Mouse (Mus musculus) right cerebral cortex, adult 2 months (tissue): ENCODE measurements around the gene Cym.

ENCODE experiments used
- DNase-seq, 2 experiments: peaks; one replicate each; pipeline ENCODE4 v3.0.0; 2021 to 2022; ENCODE audit warnings: low spot score in 2 of 2

Gene Cym

DNA sequence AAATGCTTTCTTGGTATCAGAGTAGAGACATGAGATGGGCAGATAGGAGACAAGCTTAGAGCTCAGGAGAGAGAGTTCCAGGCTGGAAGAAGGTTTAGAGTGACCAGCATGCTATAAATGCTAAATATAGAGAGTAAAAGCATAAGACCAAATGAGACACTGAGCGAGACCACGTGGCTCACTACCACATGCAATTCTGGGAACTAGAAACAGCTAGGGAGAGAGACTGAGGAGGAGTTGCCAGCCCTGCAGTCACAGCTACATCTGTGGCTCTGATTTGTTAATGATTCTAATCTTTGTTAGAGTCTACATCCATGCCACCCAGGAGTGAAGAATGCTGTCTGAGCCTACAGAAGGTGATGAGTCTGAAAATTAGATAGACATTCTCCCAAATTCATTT lies 52.0 kb downstream of the Cym start:
- DNase-seq, result peak; percentile 42 to 48

DNA sequence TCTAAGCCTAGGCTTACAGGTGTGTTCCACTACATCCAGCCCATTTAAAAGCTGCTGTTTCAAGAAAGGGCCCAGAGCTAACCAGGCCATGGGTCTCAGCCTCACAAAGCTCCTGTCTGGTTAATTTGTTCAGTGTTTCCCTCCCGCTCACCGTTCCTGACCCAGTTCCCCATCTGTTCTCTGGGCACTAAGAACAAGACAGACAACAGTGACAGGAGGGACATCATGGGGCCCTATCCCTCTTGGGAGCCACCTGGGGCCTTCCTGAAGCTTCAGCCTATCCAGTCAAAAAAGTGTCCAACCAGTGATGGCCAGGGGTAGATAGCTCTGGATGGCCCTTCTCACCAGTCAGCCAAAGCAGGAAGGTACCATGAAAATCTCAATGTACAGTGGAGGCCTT lies 58.8 kb downstream of the Cym start:
- DNase-seq, result no peak
